Mouse (Mus musculus): Measurements from ENCODE around the gene Ypel4. TPM values are rescaled to one million over a fixed set of nuclear protein-coding genes. Genes with fewer than 3 reads are reported as not detected.

The Ypel4 gene
- total and polyA plus RNA-seq, 2 experiments from 2014 or later: 12.9 to 14.3 TPM

- Histone ChIP-seq H3K4me3 (ENCODE audit: low read depth, low read length) (peak overlapping the region; percentile 63; the same call in 1 of the 2 replicates), H3K4me2 (ENCODE audit: low read depth, low read length, poor library complexity, severe bottlenecking) (peak overlapping the region; percentile 78), H3K27ac (ENCODE audit: low read depth, low read length) (no peak overlapping the region), H3K27me3 (ENCODE audit: insufficient read depth, low read length) (no peaks in the 10 kb centered on the region), H3K9me3 (ENCODE audit: low read length) (no peaks in the 10 kb centered on the region), H3K9ac (replicated peaks; ENCODE audit: low read length, poor library complexity, severe bottlenecking) (peak overlapping the region; percentile 34; the same call in 1 of the 2 replicates), H3K4me1 (ENCODE audit: insufficient read depth, low read length) (peaks cover 31% of the 10 kb centered on the region), H3K36me3 (ENCODE audit: insufficient read depth, low read length) (no peaks in the 10 kb centered on the region)
- DNase-seq (ENCODE audit: low spot score) (no peak), ATAC-seq (ENCODE audit: low FRiP score) (no peak)
- 5% methylated on average over 8 of the region's 8 CpGs for WGBS
- peak; percentile 61 for TF ChIP-seq CTCF (IDR thresholded peaks at IDR 0.05)
Measured at GRCm38 (mm10) chr2:84737451-84737925, 3.6 kb downstream of the Ypel4 start.

DNA sequence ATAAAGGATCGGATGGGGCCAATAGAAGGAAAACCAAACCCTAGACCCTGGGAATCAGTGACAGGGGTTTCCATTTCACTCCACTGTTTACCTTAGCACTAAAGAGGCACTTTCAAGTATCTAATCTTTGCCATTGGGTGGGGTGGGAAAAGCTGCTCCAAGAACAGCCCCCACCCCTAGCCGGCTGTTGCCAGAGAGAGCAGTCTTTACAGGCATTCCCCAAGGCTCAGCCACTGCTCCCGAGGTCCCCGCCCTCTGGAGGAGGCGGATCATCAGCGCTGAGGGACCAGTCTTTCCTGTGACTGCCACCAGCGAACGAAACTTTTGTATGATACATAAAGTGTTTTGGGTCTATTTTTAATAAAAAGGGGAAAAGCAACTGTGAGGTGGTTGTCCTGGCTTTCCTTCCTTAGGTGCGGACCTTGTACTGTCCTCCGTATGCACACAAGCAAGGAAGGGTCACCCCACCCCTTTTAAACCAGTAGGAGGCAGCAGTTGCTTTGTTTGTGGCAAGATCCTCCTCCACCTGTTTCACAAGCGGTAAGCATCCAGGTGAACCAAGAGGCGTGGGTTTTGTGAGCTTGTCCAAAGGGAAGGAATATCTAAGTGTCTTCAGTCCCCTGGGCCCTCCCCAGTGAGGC lies 4.5 kb downstream of the Ypel4 start:
- H3K27ac ChIP-seq (ENCODE audit: low read depth, low read length): no peak overlapping the region
- DNase-seq (ENCODE audit: low spot score) (peak; percentile 62), ATAC-seq (ENCODE audit: low FRiP score) (no peak)
- peaks cover 31% of the 10 kb centered on the region for H3K4me1 ChIP-seq (ENCODE audit: insufficient read depth, low read length)
- no peak overlapping the region for H3K4me3 ChIP-seq (ENCODE audit: low read depth, low read length)
- H3K9ac ChIP-seq (replicated peaks; ENCODE audit: low read length, poor library complexity, severe bottlenecking): no peak overlapping the region
- WGBS: 3% methylated on average over 12 of the region's 12 CpGs
- H3K27me3 ChIP-seq (ENCODE audit: insufficient read depth, low read length): no peaks in the 10 kb centered on the region
- peak; percentile 71 for TF ChIP-seq CTCF (IDR thresholded peaks at IDR 0.05)
- no peaks in the 10 kb centered on the region for H3K9me3 ChIP-seq (ENCODE audit: low read length)
- H3K36me3 ChIP-seq (ENCODE audit: insufficient read depth, low read length): no peaks in the 10 kb centered on the region
- H3K4me2 ChIP-seq (ENCODE audit: low read depth, low read length, poor library complexity, severe bottlenecking): peak overlapping the region; percentile 78

DNA sequence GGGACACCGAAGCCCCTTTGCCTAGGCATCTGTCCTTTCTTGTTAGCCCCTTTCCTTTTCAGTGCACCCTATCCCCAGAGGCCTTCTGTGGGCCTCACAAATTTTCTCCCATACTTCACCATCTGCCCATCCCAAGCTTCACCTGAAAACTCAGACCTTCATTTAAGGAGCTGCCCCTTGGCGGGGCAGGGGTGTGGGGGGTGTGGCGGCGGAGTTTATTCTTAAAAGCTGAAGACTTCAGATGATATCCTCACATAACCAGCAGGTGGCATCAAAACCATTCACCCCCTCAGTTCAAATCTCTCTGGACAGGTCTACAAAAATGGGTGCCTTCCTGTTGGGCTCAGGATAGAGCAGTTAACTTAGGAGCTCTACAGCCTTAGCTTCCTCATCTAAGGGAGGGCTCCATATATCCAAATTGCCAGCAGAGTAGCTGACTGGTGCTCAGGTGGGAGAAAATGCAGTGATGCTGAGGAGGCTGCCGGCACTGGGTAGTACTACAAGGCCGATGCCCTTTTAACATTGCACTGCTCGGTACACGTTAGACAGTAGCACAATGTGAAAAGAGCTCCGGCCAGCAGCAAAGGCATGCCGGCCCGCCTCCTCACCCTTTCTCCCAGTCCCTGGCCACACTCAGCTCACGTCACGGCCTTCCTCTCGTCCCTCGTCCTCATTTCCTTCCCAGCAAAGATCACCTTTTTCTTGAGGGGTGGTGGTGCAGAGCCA lies 6.9 kb downstream of the Ypel4 start:
- Histone ChIP-seq H3K27me3 (ENCODE audit: insufficient read depth, low read length) (no peaks in the 10 kb centered on the region), H3K27ac (ENCODE audit: low read depth, low read length) (no peak overlapping the region), H3K4me2 (ENCODE audit: low read depth, low read length, poor library complexity, severe bottlenecking) (peak overlapping the region; percentile 29), H3K9me3 (ENCODE audit: low read length) (no peaks in the 10 kb centered on the region), H3K4me1 (ENCODE audit: insufficient read depth, low read length) (peaks cover 31% of the 10 kb centered on the region), H3K4me3 (ENCODE audit: low read depth, low read length) (no peak overlapping the region), H3K36me3 (ENCODE audit: insufficient read depth, low read length) (no peaks in the 10 kb centered on the region), H3K9ac (replicated peaks; ENCODE audit: low read length, poor library complexity, severe bottlenecking) (no peak overlapping the region)
- TF ChIP-seq CTCF (IDR thresholded peaks at IDR 0.05): peak; percentile 56
- ATAC-seq (ENCODE audit: low FRiP score) (no peak), DNase-seq (ENCODE audit: low spot score) (no peak)
- 65% methylated on average over 15 of the region's 15 CpGs for WGBS

GRCm38 (mm10) chr2:84741841-84742450 lies 8.1 kb downstream of the Ypel4 start:
- H3K4me3 ChIP-seq (ENCODE audit: low read depth, low read length): peak overlapping the region; percentile 84
- no peaks in the 10 kb centered on the region for H3K36me3 ChIP-seq (ENCODE audit: insufficient read depth, low read length)
- peaks cover 22% of the 10 kb centered on the region for H3K4me1 ChIP-seq (ENCODE audit: insufficient read depth, low read length)
- no peaks in the 10 kb centered on the region for H3K27me3 ChIP-seq (ENCODE audit: insufficient read depth, low read length)
- H3K9ac ChIP-seq (replicated peaks; ENCODE audit: low read length, poor library complexity, severe bottlenecking): peak overlapping the region; percentile 94; the same call in 1 of the 2 replicates
- no peak for DNase-seq (ENCODE audit: low spot score)
- ATAC-seq (ENCODE audit: low FRiP score): peak; percentile 4; the same call in 1 of the 2 replicates
- peak overlapping the region; percentile 84 for H3K4me2 ChIP-seq (ENCODE audit: low read depth, low read length, poor library complexity, severe bottlenecking)
- TF ChIP-seq CTCF (IDR thresholded peaks at IDR 0.05): no peak
- 2% methylated on average over 5 of the region's 5 CpGs for WGBS
- H3K27ac ChIP-seq (ENCODE audit: low read depth, low read length): peak overlapping the region; percentile 95
- no peaks in the 10 kb centered on the region for H3K9me3 ChIP-seq (ENCODE audit: low read length)

GRCm38 (mm10) chr2:84742451-84743283 lies 8.8 kb downstream of the Ypel4 start:
- H3K36me3 ChIP-seq (ENCODE audit: insufficient read depth, low read length): no peaks in the 10 kb centered on the region
- ATAC-seq (ENCODE audit: low FRiP score) (peak; percentile 74), DNase-seq (ENCODE audit: low spot score) (peak; percentile 88)
- no peak for TF ChIP-seq CTCF (IDR thresholded peaks at IDR 0.05)
- peak overlapping the region; percentile 95 for H3K27ac ChIP-seq (ENCODE audit: low read depth, low read length)
- peak overlapping the region; percentile 94 for H3K9ac ChIP-seq (replicated peaks; ENCODE audit: low read length, poor library complexity, severe bottlenecking)
- peak overlapping the region; percentile 84 for H3K4me2 ChIP-seq (ENCODE audit: low read depth, low read length, poor library complexity, severe bottlenecking)
- WGBS: 0% methylated on average over 24 of the region's 26 CpGs
- H3K4me3 ChIP-seq (ENCODE audit: low read depth, low read length): peak overlapping the region; percentile 84
- peaks cover 16% of the 10 kb centered on the region for H3K4me1 ChIP-seq (ENCODE audit: insufficient read depth, low read length)
- no peaks in the 10 kb centered on the region for H3K9me3 ChIP-seq (ENCODE audit: low read length)
- H3K27me3 ChIP-seq (ENCODE audit: insufficient read depth, low read length): no peaks in the 10 kb centered on the region

Measured in midbrain, postnatal 0 days (tissue).